Mouse (Mus musculus): ENCODE data around the gene Pole3. TPM values are rescaled to one million over a fixed set of nuclear protein-coding genes. Genes with fewer than 3 reads are reported as not detected.
"Not testable (repeated sequence)": the region's sequence is repeated elsewhere in the genome, so short reads cannot be mapped to it uniquely, and the experiment has no call there.

Gene Pole3
- polyA plus RNA-seq, 1 experiment, result 8.9 TPM

- peak overlapping the region; percentile 28 for H3K27ac ChIP-seq (ENCODE audit: insufficient read depth, low read depth, low read length)
- H3K27me3 ChIP-seq (ENCODE audit: control insufficient read depth, insufficient read depth, low read length), result no peaks in the 10 kb centered on the region
- H3K4me1 ChIP-seq (ENCODE audit: control insufficient read depth, insufficient read depth, insufficient read length, low read length), result peaks cover 14% of the 10 kb centered on the region; the same call in 1 of the 2 replicates
- 10% methylated on average over 10 of the region's 10 CpGs for WGBS
- peak overlapping the region; percentile 52 for H3K4me3 ChIP-seq (ENCODE audit: low read depth, low read length)
- peaks cover 6% of the 10 kb centered on the region; the same call in 1 of the 2 replicates for H3K36me3 ChIP-seq (ENCODE audit: control insufficient read depth, insufficient read depth, low read length)
- TF ChIP-seq CTCF (IDR thresholded peaks at IDR 0.05; ENCODE audit: extremely low read depth, insufficient read length, insufficient replicate concordance, low read depth, low read length) (no peak), POLR2A (IDR thresholded peaks at IDR 0.05; ENCODE audit: low read depth, low read length) (no peak)
These were observed 43.9 kb downstream of the Pole3 start for GRCm38 (mm10) chr4:62480709-62481605.

GRCm38 (mm10) chr4:62479937-62480708, 44.7 kb downstream of the Pole3 start, which contains the start of gene Bspry:
Gene Bspry (plus strand): TSS chr4:62480053.
- Histone ChIP-seq H3K27me3 (ENCODE audit: control insufficient read depth, insufficient read depth, low read length) (no peaks in the 10 kb centered on the region), H3K4me3 (ENCODE audit: low read depth, low read length) (peak within 1 kb of the TSS; percentile 70), H3K36me3 (ENCODE audit: control insufficient read depth, insufficient read depth, low read length) (peaks cover 6% of the 10 kb centered on the region; the same call in 1 of the 2 replicates), H3K27ac (ENCODE audit: insufficient read depth, low read depth, low read length) (peak within 1 kb of the TSS; percentile 51), H3K4me1 (ENCODE audit: control insufficient read depth, insufficient read depth, insufficient read length, low read length) (peaks cover 15% of the 10 kb centered on the region; the same call in 1 of the 2 replicates)
- TF ChIP-seq CTCF (IDR thresholded peaks at IDR 0.05; ENCODE audit: extremely low read depth, insufficient read length, insufficient replicate concordance, low read depth, low read length) (no peak), POLR2A (IDR thresholded peaks at IDR 0.05; ENCODE audit: low read depth, low read length) (peak; percentile 35; the same call in 1 of the 2 replicates)
- under 1% methylated on average over 71 of the region's 71 CpGs for WGBS

GRCm38 (mm10) chr4:62479593-62479936, 45.3 kb downstream of the Pole3 start:
- peak overlapping the region; percentile 70 for H3K4me3 ChIP-seq (ENCODE audit: low read depth, low read length)
- 7% methylated on average over 11 of the region's 11 CpGs for WGBS

GRCm38 (mm10) chr4:62477542-62478244, 47.2 kb downstream of the Pole3 start:
- H3K36me3 ChIP-seq (ENCODE audit: control insufficient read depth, insufficient read depth, low read length), result peaks cover 2% of the 10 kb centered on the region; the same call in 1 of the 2 replicates
- 88% methylated on average over 6 of the region's 6 CpGs for WGBS
- TF ChIP-seq POLR2A (IDR thresholded peaks at IDR 0.05; ENCODE audit: low read depth, low read length) (no peak), CTCF (IDR thresholded peaks at IDR 0.05; ENCODE audit: extremely low read depth, insufficient read length, insufficient replicate concordance, low read depth, low read length) (no peak)
- H3K27me3 ChIP-seq (ENCODE audit: control insufficient read depth, insufficient read depth, low read length), result no peaks in the 10 kb centered on the region
- peaks cover 7% of the 10 kb centered on the region; the same call in 1 of the 2 replicates for H3K4me1 ChIP-seq (ENCODE audit: control insufficient read depth, insufficient read depth, insufficient read length, low read length)
- no peak overlapping the region for H3K27ac ChIP-seq (ENCODE audit: insufficient read depth, low read depth, low read length)
- H3K4me3 ChIP-seq (ENCODE audit: low read depth, low read length), result no peak overlapping the region

More at GRCm38 (mm10) chr4:62479593-62479936, 45.3 kb downstream of the Pole3 start:
- not testable (repeated sequence) for H3K27me3 ChIP-seq (ENCODE audit: control insufficient read depth, insufficient read depth, low read length); H3K27ac ChIP-seq (ENCODE audit: insufficient read depth, low read depth, low read length); H3K36me3 ChIP-seq (ENCODE audit: control insufficient read depth, insufficient read depth, low read length)
- peak; percentile 65; the same call in 1 of the 2 replicates for TF ChIP-seq CTCF (IDR thresholded peaks at IDR 0.05; ENCODE audit: extremely low read depth, insufficient read length, insufficient replicate concordance, low read depth, low read length)
- peaks cover 12% of the 10 kb centered on the region; the same call in 1 of the 2 replicates for H3K4me1 ChIP-seq (ENCODE audit: control insufficient read depth, insufficient read depth, insufficient read length, low read length)

- H3K27me3 ChIP-seq (ENCODE audit: control insufficient read depth, insufficient read depth, low read length), result no peaks in the 10 kb centered on the region
- whole genome bisulfite sequencing, result 14% methylated on average over 6 of the region's 6 CpGs
- H3K36me3 ChIP-seq (ENCODE audit: control insufficient read depth, insufficient read depth, low read length), result no peaks in the 10 kb centered on the region
- peaks cover 6% of the 10 kb centered on the region; the same call in 1 of the 2 replicates for H3K4me1 ChIP-seq (ENCODE audit: control insufficient read depth, insufficient read depth, insufficient read length, low read length)
- TF ChIP-seq POLR2A (IDR thresholded peaks at IDR 0.05; ENCODE audit: low read depth, low read length), result no peak
- no peak for TF ChIP-seq CTCF (IDR thresholded peaks at IDR 0.05; ENCODE audit: extremely low read depth, insufficient read length, insufficient replicate concordance, low read depth, low read length)
- no peak overlapping the region for H3K4me3 ChIP-seq (ENCODE audit: low read depth, low read length)
- peak overlapping the region; percentile 71 for H3K27ac ChIP-seq (ENCODE audit: insufficient read depth, low read depth, low read length)
These were observed 49.1 kb downstream of the Pole3 start for GRCm38 (mm10) chr4:62475793-62476192.

GRCm38 (mm10) chr4:62475131-62475530, 49.7 kb downstream of the Pole3 start:
- Histone ChIP-seq H3K4me1 (ENCODE audit: control insufficient read depth, insufficient read depth, insufficient read length, low read length) (peaks cover 8% of the 10 kb centered on the region), H3K4me3 (ENCODE audit: low read depth, low read length) (no peak overlapping the region), H3K27ac (ENCODE audit: insufficient read depth, low read depth, low read length) (no peak overlapping the region), H3K36me3 (ENCODE audit: control insufficient read depth, insufficient read depth, low read length) (no peaks in the 10 kb centered on the region), H3K27me3 (ENCODE audit: control insufficient read depth, insufficient read depth, low read length) (no peaks in the 10 kb centered on the region)
- WGBS, result 52% methylated on average over 2 of the region's 2 CpGs
- TF ChIP-seq CTCF (IDR thresholded peaks at IDR 0.05; ENCODE audit: extremely low read depth, insufficient read length, insufficient replicate concordance, low read depth, low read length), result no peak
- TF ChIP-seq POLR2A (IDR thresholded peaks at IDR 0.05; ENCODE audit: low read depth, low read length), result no peak

Other genes starting within 250 kb of the Pole3 start
- gene Fkbp15, start 164.5 kb downstream of the Pole3 start, polyA plus RNA-seq (2012; rRNA removed), result 13.6 and 21.6 TPM in 2 replicates
- gene Slc31a1, start 164.3 kb downstream of the Pole3 start, polyA plus RNA-seq (2012; rRNA removed), result 18.2 and 40.3 TPM in 2 replicates
- 3.5 and 6.6 TPM in 2 replicates for gene Cdc26, start 116.4 kb downstream of the Pole3 start, polyA plus RNA-seq (2012; rRNA removed)
- gene Prpf4, start 116.3 kb downstream of the Pole3 start, polyA plus RNA-seq (2012; rRNA removed), result 2.1 and 3.5 TPM in 2 replicates
- gene Rnf183, start 89.8 kb downstream of the Pole3 start, polyA plus RNA-seq (2012; rRNA removed), result 2.3 and 6.1 TPM in 2 replicates
- 0.43 and 0.62 TPM in 2 replicates for gene Wdr31, start 54.2 kb downstream of the Pole3 start, polyA plus RNA-seq (2012; rRNA removed)
- 38.3 and 104 TPM in 2 replicates for gene Bspry, start 45.0 kb downstream of the Pole3 start, polyA plus RNA-seq (2012; rRNA removed)
- gene Hdhd3, start 21.6 kb downstream of the Pole3 start, polyA plus RNA-seq (2012; rRNA removed), result 63.6 and 68.4 TPM in 2 replicates
- gene Alad, start 5.2 kb downstream of the Pole3 start, polyA plus RNA-seq (2012; rRNA removed), result 110 and 142 TPM in 2 replicates
- 0.14 TPM in 1 of 2 replicates, not detected in the other for gene 4933430I17Rik, start 301 bp upstream of the Pole3 start, polyA plus RNA-seq (2012; rRNA removed)
- gene Rgs3, start 34.8 kb upstream of the Pole3 start, polyA plus RNA-seq (2012; rRNA removed), result 30.3 and 45.8 TPM in 2 replicates